Mouse (Mus musculus) testis, adult 10 weeks (tissue): ENCODE data around the gene Anapc15-ps. TPM values are rescaled to one million over a fixed set of nuclear protein-coding genes. Genes with fewer than 3 reads are reported as not detected.

Experiments used
- polyA plus RNA-seq: library from polyadenylated mRNA; stranded (reverse); fragments of 350-450 nt; fragmentation: Illumina TruSeq; extraction: RNeasy Lipid Tissue Mini Kit (QIAGEN cat#74804); gene quantifications from one replicate; pipeline ENCODE4 v1.2.3, GENCODE M21; 2014; ENCODE audit warnings: low read depth, low replicate concordance

Anapc15-ps gene
- not detected for polyA plus RNA-seq

DNA sequence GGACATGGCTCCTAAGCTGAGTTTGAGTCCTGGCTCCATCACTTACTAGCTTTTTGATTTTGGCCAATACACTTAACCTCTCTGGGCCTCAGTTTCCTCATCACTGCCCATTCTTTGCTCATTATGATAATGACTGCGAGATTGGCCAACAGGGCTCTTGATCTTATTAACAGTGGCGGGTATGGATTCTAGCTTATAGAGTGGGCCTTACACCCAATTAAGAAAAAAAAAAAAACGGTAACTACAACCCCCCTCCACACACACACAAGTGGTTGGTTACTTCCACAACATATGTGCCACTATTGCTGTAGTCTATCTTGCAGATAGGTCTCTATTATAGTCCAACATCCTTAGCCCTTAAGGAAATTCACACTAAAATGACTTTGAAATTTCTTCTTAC is at the start of gene Anapc15-ps:
Anapc15-ps (minus strand) TSS at position 101 of the 400 bp plus-strand sequence.

Other genes with a start within 250 kb of the Anapc15-ps start
- 66.0 TPM for gene Mrpl42, start 171.5 kb downstream of the Anapc15-ps start, polyA plus RNA-seq
- 1,812 TPM for gene Ube2n, start 158.3 kb downstream of the Anapc15-ps start, polyA plus RNA-seq
- gene Nudt4, start 109.3 kb downstream of the Anapc15-ps start, polyA plus RNA-seq, result 1,208 TPM
- gene Gm33543, start 169.5 kb upstream of the Anapc15-ps start, polyA plus RNA-seq, result not detected